Mouse (Mus musculus): ENCODE data around the gene Dtnb. TPM values are rescaled to one million over a fixed set of nuclear protein-coding genes. Genes with fewer than 3 reads are reported as not detected.

The Dtnb gene
- 29.0 TPM for polyA plus RNA-seq (2014; fragmentation: Illumina TruSeq; extraction: RNeasy Lipid Tissue Mini Kit (QIAGEN cat#74804); ENCODE audit: low read depth, low replicate concordance)

DNA sequence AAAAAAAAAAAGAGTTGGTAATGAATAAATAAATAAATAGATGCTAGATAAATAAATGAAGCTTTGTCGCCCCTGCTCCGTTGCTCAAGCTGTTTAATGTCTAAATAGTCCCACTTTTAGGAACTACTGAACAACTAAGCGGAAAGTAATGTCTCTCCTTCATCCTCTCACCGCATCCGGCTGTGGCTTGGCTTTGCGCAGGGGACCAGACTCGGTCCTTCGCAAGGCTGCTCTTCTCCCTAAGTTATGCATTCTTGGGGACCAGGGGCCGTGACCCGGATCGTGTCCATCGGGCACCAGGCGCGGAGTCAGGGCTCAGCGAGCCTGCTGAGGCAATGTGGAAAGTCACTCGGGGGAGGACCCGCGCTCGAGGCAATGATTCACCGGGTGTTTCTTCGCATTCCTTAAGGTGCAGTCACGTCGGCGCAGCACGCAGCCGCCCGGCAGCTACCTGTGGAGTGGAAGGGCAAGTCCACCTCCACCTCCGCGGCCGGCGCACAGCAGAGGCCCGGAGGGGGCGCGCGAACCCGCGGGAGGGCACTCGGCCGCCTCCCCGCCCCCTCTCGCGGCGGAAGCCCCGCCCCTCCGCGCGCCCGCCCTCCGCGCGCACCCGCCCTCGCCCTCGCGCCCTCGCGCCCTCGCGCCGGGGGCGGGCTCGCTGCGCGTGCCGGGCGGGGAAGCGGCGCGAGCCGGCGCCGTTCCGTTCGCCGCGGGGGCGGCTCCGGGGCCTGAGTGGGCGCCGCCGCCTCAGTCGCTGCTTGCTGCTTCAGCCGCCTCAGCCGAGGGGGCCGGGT lies at the start of gene Dtnb:
Gene Dtnb (plus strand): TSS at position 595 of the 794 bp plus-strand sequence.

DNA sequence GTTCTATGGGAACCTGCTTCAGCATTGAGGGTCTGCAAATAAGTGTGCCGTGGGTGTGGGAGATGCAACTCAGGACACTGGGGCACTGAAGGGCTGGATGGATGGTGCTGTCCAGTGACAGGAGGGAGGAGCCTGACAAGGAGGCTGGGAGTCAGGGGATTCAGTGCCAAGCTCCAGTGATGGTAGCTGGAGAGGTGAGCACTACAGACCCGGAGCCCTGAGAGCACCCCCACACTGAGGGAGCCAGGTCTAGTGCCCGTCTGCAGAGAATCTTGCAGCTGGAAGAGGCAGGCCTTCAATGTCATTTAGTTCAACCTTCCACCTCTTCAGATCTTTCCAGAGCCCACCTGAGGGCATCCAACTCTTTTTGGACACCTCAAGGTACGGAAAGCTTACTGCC lies 233.7 kb downstream of the Dtnb start, which contains the start of gene Dnmt3a:
Gene Dnmt3a (plus strand): TSS at position 156 of the 400 bp plus-strand sequence.

Other genes starting within 250 kb of the Dtnb start
- gene Kif3c, start 207.2 kb upstream of the Dtnb start, polyA plus RNA-seq (2014; fragmentation: Illumina TruSeq; extraction: RNeasy Lipid Tissue Mini Kit (QIAGEN cat#74804); ENCODE audit: low read depth, low replicate concordance) = 1.5 TPM
- gene Asxl2, start 145.5 kb upstream of the Dtnb start, polyA plus RNA-seq (2014; fragmentation: Illumina TruSeq; extraction: RNeasy Lipid Tissue Mini Kit (QIAGEN cat#74804); ENCODE audit: low read depth, low replicate concordance) = 40.7 TPM
- 2.4 TPM for gene Dnmt3a, start 233.6 kb downstream of the Dtnb start, polyA plus RNA-seq (2014; fragmentation: Illumina TruSeq; extraction: RNeasy Lipid Tissue Mini Kit (QIAGEN cat#74804); ENCODE audit: low read depth, low replicate concordance)

Measured in testis, adult 10 weeks (tissue).